Mouse (Mus musculus) hindbrain, embryonic 13.5 days (tissue): ENCODE data around the gene Nckap5. TPM values are rescaled to one million over a fixed set of nuclear protein-coding genes. Genes with fewer than 3 reads are reported as not detected.
"Not testable (repeated sequence)": the region's sequence is repeated elsewhere in the genome, so short reads cannot be mapped to it uniquely, and the experiment has no call there.

Experiments
- ATAC-seq: fragments of 200-750 bp; cut with Nextera tagmentation; 2 replicates; pipeline ENCODE4 v1.8.0; 2017; ENCODE audit warnings: moderate TSS enrichment; ENCODE audit not compliant: low FRiP score
- H3K27ac ChIP-seq: fragments of 300-500 bp; sonication (generic); 2 replicates; pipeline ENCODE4 v1.5.1; 2015; ENCODE audit warnings: inconsistent platforms, mild to moderate bottlenecking, moderate library complexity
- H3K27me3 ChIP-seq: fragments of 300-500 bp; sonication (generic); 2 replicates; pipeline ENCODE4 v1.6.1; 2015; ENCODE audit warnings: mild to moderate bottlenecking, inconsistent platforms
- H3K36me3 ChIP-seq: fragments of 300-500 bp; sonication (generic); 2 replicates; pipeline ENCODE4 v1.6.1; 2015; ENCODE audit warnings: mild to moderate bottlenecking, inconsistent platforms
- H3K4me1 ChIP-seq: fragments of 300-500 bp; sonication (generic); replicated peaks from 2 replicates; pipeline ENCODE4 v1.6.1; 2015; ENCODE audit warnings: inconsistent platforms
- H3K4me2 ChIP-seq: fragments of 300-500 bp; sonication (generic); 2 replicates; pipeline ENCODE4 v1.6.1; 2015; ENCODE audit warnings: inconsistent platforms, mild to moderate bottlenecking, moderate library complexity
- H3K4me3 ChIP-seq: fragments of 300-500 bp; sonication (generic); 2 replicates; pipeline ENCODE4 v1.5.1; 2015; ENCODE audit warnings: mild to moderate bottlenecking, inconsistent platforms
- H3K9ac ChIP-seq: fragments of 300-500 bp; sonication (generic); 2 replicates; pipeline ENCODE4 v1.6.1; 2015; ENCODE audit warnings: mild to moderate bottlenecking, inconsistent platforms
- H3K9me3 ChIP-seq: fragments of 300-500 bp; sonication (generic); 2 replicates; pipeline ENCODE4 v1.6.1; 2016; ENCODE audit warnings: inconsistent platforms
- WGBS: fragments of 180-500 bp; shearing (Covaris S2); methylation state at CpG from one replicate; pipeline ENCODE4 v1.1.7; 2015; 5-methylcytosine and 5-hydroxymethylcytosine counted together
- polyA plus RNA-seq: library from polyadenylated mRNA; unstranded; fragments of >200 nt; fragmentation: Nextera tagmentation; extraction: Ambion mirVana; gene quantifications from 2 replicates; pipeline ENCODE4 v1.2.1, GENCODE M21; 2015

Nckap5 gene
- polyA plus RNA-seq, 1 experiment from 2014 or later = 18.6 TPM

- Histone ChIP-seq H3K4me3 (no peak overlapping the region), H3K4me1 (0 out of 2 replicates have a peak, but pooled peaks cover 5% of the 10 kb centered on the region), H3K27ac (no peak overlapping the region), H3K9me3 (no peaks in the 10 kb centered on the region), H3K27me3 (no peaks in the 10 kb centered on the region), H3K4me2 (no peak overlapping the region), H3K36me3 (no peaks in the 10 kb centered on the region), H3K9ac (no peak overlapping the region)
- 60% methylated on average over 2 of the region's 2 CpGs for WGBS
- no peak for ATAC-seq
These were observed 759.7 kb downstream of the Nckap5 start for GRCm38 (mm10) chr1:126070861-126071260.

- no peak for ATAC-seq
- no peaks in the 10 kb centered on the region for H3K9me3 ChIP-seq
- no peaks in the 10 kb centered on the region for H3K27me3 ChIP-seq
- no peak overlapping the region for H3K9ac ChIP-seq
- 89% methylated on average over 3 of the region's 3 CpGs for WGBS
- H3K36me3 ChIP-seq = no peaks in the 10 kb centered on the region
- H3K4me3 ChIP-seq = no peak overlapping the region
- H3K27ac ChIP-seq = no peak overlapping the region
- H3K4me2 ChIP-seq = no peak overlapping the region
- H3K4me1 ChIP-seq = peaks cover 2% of the 10 kb centered on the region; the same call in 1 of the 2 replicates
These were observed 779.1 kb downstream of the Nckap5 start for GRCm38 (mm10) chr1:126051491-126051890.

- H3K4me2 ChIP-seq = no peak overlapping the region
- ATAC-seq = no peak
- H3K27ac ChIP-seq = no peak overlapping the region
- H3K36me3 ChIP-seq = no peaks in the 10 kb centered on the region
- H3K4me3 ChIP-seq = no peak overlapping the region
- WGBS = 91% methylated on average over 5 of the region's 5 CpGs
- H3K9me3 ChIP-seq = no peaks in the 10 kb centered on the region
- no peak overlapping the region for H3K9ac ChIP-seq
- H3K27me3 ChIP-seq = no peaks in the 10 kb centered on the region
- peaks cover 7% of the 10 kb centered on the region; the same call in 1 of the 2 replicates for H3K4me1 ChIP-seq
These were observed 787.7 kb downstream of the Nckap5 start for GRCm38 (mm10) chr1:126042886-126043285.

GRCm38 (mm10) chr1:126027536-126027935 is 803.1 kb downstream of the Nckap5 start:
- H3K36me3 ChIP-seq = peaks cover 34% of the 10 kb centered on the region
- 91% methylated on average over 8 of the region's 8 CpGs for WGBS
- H3K4me2 ChIP-seq = no peak overlapping the region
- no peaks in the 10 kb centered on the region for H3K4me1 ChIP-seq
- ATAC-seq = no peak
- no peaks in the 10 kb centered on the region for H3K9me3 ChIP-seq
- H3K27me3 ChIP-seq = no peaks in the 10 kb centered on the region
- H3K4me3 ChIP-seq = no peak overlapping the region
- H3K27ac ChIP-seq = no peak overlapping the region
- H3K9ac ChIP-seq = no peak overlapping the region

GRCm38 (mm10) chr1:126024518-126024917 is 806.1 kb downstream of the Nckap5 start:
- WGBS = 71% methylated on average over 6 of the region's 6 CpGs
- H3K27me3 ChIP-seq = no peaks in the 10 kb centered on the region
- ATAC-seq = no peak
- peaks cover 34% of the 10 kb centered on the region for H3K36me3 ChIP-seq
- no peak overlapping the region for H3K4me3 ChIP-seq
- H3K9ac ChIP-seq = no peak overlapping the region
- H3K27ac ChIP-seq = peak overlapping the region; percentile 55
- H3K9me3 ChIP-seq = no peaks in the 10 kb centered on the region
- H3K4me1 ChIP-seq = no peaks in the 10 kb centered on the region
- H3K4me2 ChIP-seq = no peak overlapping the region

DNA sequence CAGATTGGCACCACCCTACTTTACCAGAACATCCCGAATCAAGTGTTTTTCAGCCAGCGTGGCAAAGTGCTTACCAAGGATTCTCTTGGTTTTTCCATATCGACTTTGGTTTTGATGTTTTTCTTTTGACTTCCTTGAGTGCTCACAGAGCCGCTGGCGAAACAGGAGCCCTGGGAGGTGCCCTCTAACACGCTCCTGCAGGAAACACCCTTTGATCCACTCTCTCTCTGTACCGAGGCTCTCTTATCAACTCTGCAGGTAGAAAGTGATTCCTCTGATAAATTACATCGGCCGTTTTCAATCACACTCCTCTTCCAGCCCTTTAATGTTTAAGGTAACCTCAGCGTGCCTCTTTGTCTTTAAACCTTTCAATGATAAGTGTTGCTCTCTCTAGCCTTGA is 807.6 kb downstream of the Nckap5 start:
- no peaks in the 10 kb centered on the region for H3K9me3 ChIP-seq
- peaks cover 34% of the 10 kb centered on the region for H3K36me3 ChIP-seq
- no peak overlapping the region for H3K9ac ChIP-seq
- no peak overlapping the region for H3K4me3 ChIP-seq
- no peak overlapping the region for H3K4me2 ChIP-seq
- no peak overlapping the region for H3K27ac ChIP-seq
- no peaks in the 10 kb centered on the region for H3K27me3 ChIP-seq
- no peak for ATAC-seq
- WGBS = 73% methylated on average over 10 of the region's 10 CpGs
- H3K4me1 ChIP-seq = no peaks in the 10 kb centered on the region

DNA sequence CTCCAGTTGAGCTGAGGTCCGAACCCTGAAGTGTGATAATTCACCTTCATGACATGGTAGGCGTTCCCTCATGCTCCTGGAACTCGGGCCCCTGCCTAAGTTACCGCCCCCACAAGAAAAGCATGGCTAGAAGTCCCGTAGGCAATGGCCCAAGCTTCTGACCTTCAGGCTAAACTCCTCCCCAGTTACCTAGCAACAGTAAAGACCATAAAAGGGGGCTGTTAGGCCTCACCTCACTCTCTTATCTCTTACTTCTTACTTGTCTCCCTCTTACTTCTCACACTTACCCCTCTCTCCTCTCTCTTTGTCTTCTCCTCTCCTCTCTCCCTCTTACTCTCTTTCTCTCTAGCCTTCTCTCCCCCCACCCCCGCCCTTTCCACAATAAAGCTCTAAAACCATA is 811.9 kb downstream of the Nckap5 start:
- not testable (repeated sequence) for H3K27ac ChIP-seq, H3K36me3 ChIP-seq, H3K4me3 ChIP-seq, H3K4me2 ChIP-seq, H3K9ac ChIP-seq, H3K4me1 ChIP-seq, H3K27me3 ChIP-seq, ATAC-seq, H3K9me3 ChIP-seq
- WGBS = 70% methylated on average over 6 of the region's 6 CpGs

DNA sequence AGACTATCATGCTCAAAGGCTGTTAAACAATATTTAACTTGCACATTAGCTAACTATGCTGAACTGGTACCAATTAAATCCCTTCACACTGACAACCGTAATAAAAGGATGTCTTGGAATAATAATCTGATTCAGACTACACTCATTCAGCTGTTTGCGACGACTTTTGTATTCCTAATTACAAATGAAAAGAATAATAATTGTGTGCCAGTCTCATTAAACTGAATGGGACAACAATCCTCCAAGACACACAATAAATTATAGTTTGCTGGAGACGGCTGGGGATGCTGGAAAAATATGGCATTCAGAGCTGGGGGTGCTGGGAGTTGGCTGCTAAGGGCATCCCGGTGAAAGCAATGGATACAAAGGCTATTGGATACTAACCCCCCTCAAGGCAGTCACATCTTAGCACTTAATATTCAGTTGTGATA is 818.9 kb downstream of the Nckap5 start:
- Histone ChIP-seq H3K4me2 (no peak overlapping the region), H3K27me3 (no peaks in the 10 kb centered on the region), H3K27ac (no peak overlapping the region), H3K9ac (no peak overlapping the region), H3K4me1 (0 out of 2 replicates have a peak, but pooled peaks cover 3% of the 10 kb centered on the region), H3K4me3 (no peak overlapping the region), H3K9me3 (no peaks in the 10 kb centered on the region), H3K36me3 (peaks cover 6% of the 10 kb centered on the region; the same call in 1 of the 2 replicates)
- ATAC-seq = no peak
- 59% methylated on average over 5 of the region's 5 CpGs for WGBS

DNA sequence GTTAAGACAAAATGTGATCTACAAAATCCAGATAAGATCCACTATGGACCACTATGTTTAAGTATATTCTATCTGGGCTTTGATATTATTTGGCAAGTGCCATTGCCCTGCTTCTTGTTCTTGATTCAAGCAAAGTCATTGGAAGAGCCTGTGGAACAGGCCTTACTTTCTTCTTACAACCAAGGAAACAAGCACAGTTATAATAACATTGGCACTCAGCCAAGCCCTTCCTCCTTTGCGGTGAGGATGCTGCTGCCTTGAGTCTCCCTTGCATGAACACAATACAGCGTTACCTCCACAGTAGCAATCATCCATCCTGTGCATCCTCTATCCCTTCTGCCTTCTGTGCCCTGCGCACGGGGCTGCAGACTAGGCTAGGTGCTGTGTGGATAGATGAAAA is 823.0 kb downstream of the Nckap5 start:
- WGBS = 65% methylated on average over 4 of the region's 4 CpGs
- Histone ChIP-seq H3K9me3 (no peaks in the 10 kb centered on the region), H3K27me3 (no peaks in the 10 kb centered on the region), H3K36me3 (0 out of 2 replicates have a peak, but pooled peaks cover 3% of the 10 kb centered on the region), H3K4me2 (no peak overlapping the region), H3K27ac (no peak overlapping the region), H3K9ac (no peak overlapping the region), H3K4me1 (0 out of 2 replicates have a peak, but pooled peaks cover 3% of the 10 kb centered on the region), H3K4me3 (no peak overlapping the region)
- no peak for ATAC-seq

DNA sequence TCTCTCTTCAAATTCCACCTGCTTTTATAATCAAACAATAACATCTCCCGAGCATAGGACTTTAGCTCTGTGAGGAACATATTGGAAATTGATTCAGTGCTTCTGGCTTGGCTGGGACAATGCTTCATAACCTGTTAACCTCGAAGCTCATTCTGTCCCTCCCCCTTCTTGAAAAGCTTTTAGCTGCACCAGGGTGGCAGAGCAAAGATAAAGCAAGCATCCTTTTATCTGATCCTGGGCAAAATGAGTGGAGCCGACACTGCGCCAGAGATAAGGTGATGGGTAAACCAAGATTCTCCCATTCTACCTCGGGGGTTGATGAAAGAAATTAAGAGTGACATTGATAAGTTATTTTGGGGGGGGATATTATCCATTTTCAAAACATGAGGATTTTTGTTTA is 824.9 kb downstream of the Nckap5 start:
- H3K27me3 ChIP-seq = no peaks in the 10 kb centered on the region
- H3K4me3 ChIP-seq = no peak overlapping the region
- no peaks in the 10 kb centered on the region for H3K36me3 ChIP-seq
- 77% methylated on average over 5 of the region's 5 CpGs for WGBS
- no peak for ATAC-seq
- H3K27ac ChIP-seq = no peak overlapping the region
- no peak overlapping the region for H3K4me2 ChIP-seq
- H3K4me1 ChIP-seq = 0 out of 2 replicates have a peak, but pooled peaks cover 3% of the 10 kb centered on the region
- H3K9me3 ChIP-seq = no peaks in the 10 kb centered on the region
- no peak overlapping the region for H3K9ac ChIP-seq

DNA sequence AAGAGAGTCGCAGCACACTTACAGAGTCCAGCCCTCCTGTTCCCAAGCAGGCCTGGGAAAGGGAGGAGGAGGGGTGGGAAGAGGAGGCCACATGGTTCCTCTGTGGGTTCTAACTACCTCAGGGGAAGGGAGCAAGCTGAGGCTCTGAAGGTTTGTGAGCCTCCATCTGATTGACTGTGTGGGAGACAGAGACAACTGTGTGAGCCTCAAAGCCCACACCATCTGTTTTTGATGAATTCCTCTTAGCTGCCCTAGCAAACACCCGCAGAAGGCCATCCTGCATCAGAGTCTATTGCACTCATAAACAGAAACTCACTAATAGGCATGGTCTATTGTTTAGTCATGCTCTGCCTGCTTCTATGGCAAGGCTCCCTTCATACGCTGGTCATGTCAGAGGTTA is 834.1 kb downstream of the Nckap5 start:
- no peak overlapping the region for H3K4me2 ChIP-seq
- no peak overlapping the region for H3K27ac ChIP-seq
- H3K27me3 ChIP-seq = no peaks in the 10 kb centered on the region
- no peak overlapping the region for H3K4me3 ChIP-seq
- no peaks in the 10 kb centered on the region for H3K36me3 ChIP-seq
- 32% methylated on average over 3 of the region's 3 CpGs for WGBS
- no peaks in the 10 kb centered on the region for H3K9me3 ChIP-seq
- peak; percentile 84 for ATAC-seq
- H3K9ac ChIP-seq = no peak overlapping the region
- peaks cover 9% of the 10 kb centered on the region for H3K4me1 ChIP-seq

DNA sequence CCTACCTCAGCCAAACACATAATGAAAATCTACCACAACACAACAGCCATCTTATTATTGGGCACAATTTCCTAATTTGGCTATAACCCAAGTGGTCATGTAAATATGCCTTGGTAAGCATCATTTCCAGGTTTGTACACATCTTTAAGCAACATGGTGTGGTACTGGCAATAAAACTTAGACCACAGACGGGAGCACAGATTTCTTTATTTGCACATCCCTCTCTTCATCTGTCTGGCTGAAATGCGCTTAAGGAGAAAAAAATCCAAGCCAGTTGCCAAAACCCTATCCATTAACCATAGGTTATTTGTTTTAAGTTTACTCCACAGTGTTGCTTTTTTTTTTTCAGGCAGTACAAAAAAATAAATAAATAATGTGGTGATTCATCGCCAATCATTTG is 842.8 kb downstream of the Nckap5 start:
- Histone ChIP-seq H3K36me3 (no peaks in the 10 kb centered on the region), H3K4me3 (no peak overlapping the region), H3K27me3 (no peaks in the 10 kb centered on the region), H3K27ac (no peak overlapping the region), H3K9me3 (no peaks in the 10 kb centered on the region), H3K4me2 (no peak overlapping the region), H3K9ac (no peak overlapping the region), H3K4me1 (no peaks in the 10 kb centered on the region)
- no peak for ATAC-seq
- whole genome bisulfite sequencing = 92% methylated on average over 3 of the region's 3 CpGs

DNA sequence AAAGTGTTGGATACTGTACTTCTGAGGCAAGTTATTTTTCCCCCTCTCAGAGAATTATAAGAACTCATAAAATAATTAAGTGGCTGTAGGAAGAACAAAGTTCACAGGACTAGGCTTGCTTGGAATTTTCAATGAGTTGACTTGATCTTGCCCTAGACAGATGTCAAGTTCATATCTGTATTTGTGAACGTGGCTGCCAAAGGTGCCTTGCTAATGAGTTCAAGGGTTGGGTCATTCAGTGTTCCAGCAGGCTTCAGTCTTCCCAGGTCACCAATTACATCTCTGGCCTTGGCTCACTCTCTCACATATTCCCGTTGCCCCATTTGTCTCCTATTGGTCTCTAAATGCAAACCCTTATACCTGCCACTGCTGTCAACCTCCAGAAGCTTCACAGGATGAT is 846.0 kb downstream of the Nckap5 start:
- H3K4me3 ChIP-seq = no peak overlapping the region
- H3K27me3 ChIP-seq = no peaks in the 10 kb centered on the region
- H3K9ac ChIP-seq = no peak overlapping the region
- 78% methylated on average over 2 of the region's 2 CpGs for WGBS
- H3K27ac ChIP-seq = no peak overlapping the region
- H3K36me3 ChIP-seq = peaks cover 5% of the 10 kb centered on the region; the same call in 1 of the 2 replicates
- no peak overlapping the region for H3K4me2 ChIP-seq
- no peaks in the 10 kb centered on the region for H3K9me3 ChIP-seq
- no peak for ATAC-seq
- H3K4me1 ChIP-seq = peaks cover 8% of the 10 kb centered on the region
